In the genomic region with DNA sequence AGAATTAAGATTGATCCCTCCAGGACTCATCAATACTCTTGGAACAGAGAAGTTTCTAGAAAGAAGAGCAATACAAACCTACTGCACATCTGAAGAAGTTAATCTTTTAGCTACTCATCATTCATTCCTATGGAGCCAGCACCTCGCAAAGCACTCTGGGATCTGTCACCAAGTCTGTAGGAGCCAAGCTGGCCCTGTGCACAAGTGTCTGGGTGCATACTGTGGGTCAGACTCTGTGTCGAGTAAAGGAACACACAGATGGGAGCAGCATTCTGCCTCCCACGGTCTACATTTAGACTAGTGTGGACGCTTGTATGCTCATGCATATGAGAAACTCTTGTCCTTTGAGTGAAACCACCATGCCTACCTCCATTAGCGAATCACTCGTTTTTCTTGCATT, we compare ENCODE assay signal across 13 mouse cellular contexts.
"Had no signal": no experiment of that assay in that cellular context is flagged by ENCODE, and none has a peak within 500 bp of the region (broad histone marks: within the 10 kb centered on the region; RNA-seq: fewer than 3 reads in every experiment).

No protein-coding gene starts in this region.

- H3K9ac ChIP-seq: forebrain, postnatal 0 days; hindbrain, embryonic 13.5 days; hindbrain, embryonic 15.5 days; kidney, embryonic 15.5 days; limb, embryonic 13.5 days; limb, embryonic 15.5 days; liver, embryonic 12.5 days; liver, embryonic 14.5 days had no signal

- H3K27ac ChIP-seq: heart, adult 2 months; hindbrain, embryonic 13.5 days; hindbrain, embryonic 15.5 days; kidney, embryonic 15.5 days; kidney, postnatal 0 days; limb, embryonic 13.5 days; limb, embryonic 15.5 days; liver, embryonic 12.5 days; liver, embryonic 14.5 days had no signal

- H3K4me1 ChIP-seq: hindbrain, embryonic 13.5 days; hindbrain, embryonic 15.5 days; limb, embryonic 13.5 days had no signal

- ATAC-seq: forebrain, postnatal 0 days; intestine, embryonic 16.5 days; liver, embryonic 12.5 days had no signal

- H3K27me3 ChIP-seq: hindbrain, embryonic 13.5 days; hindbrain, embryonic 15.5 days; kidney, embryonic 15.5 days; limb, embryonic 13.5 days; limb, embryonic 15.5 days; liver, embryonic 12.5 days had no signal

- H3K9me3 ChIP-seq: hindbrain, embryonic 13.5 days; hindbrain, embryonic 15.5 days; kidney, embryonic 15.5 days; limb, embryonic 13.5 days; limb, embryonic 15.5 days; liver, embryonic 12.5 days had no signal

- H3K4me2 ChIP-seq: heart, embryonic 11.5 days; hindbrain, embryonic 13.5 days; hindbrain, embryonic 15.5 days; kidney, embryonic 15.5 days; limb, embryonic 13.5 days; limb, embryonic 15.5 days; liver, embryonic 12.5 days had no signal

- DNase-seq: gastrocnemius, postnatal 36 days had no signal

- H3K4me3 ChIP-seq: heart, adult 2 months; hindbrain, embryonic 13.5 days; hindbrain, embryonic 15.5 days; kidney, embryonic 15.5 days; limb, embryonic 13.5 days; limb, embryonic 15.5 days; liver, embryonic 12.5 days had no signal
